Mouse (Mus musculus) embryonic facial prominence, embryonic 14.5 days (tissue): ENCODE measurements at regions not wholly inside any gene's neighbourhood (a gene's known extent, or its start where the extent isn't known, plus 50 kb on each side); places are given as distances from the start of the nearest gene placed in this dataset.

Source experiments
- ATAC-seq: fragments of 200-750 bp; cut with Nextera tagmentation; 2 replicates; pipeline ENCODE4 v1.8.0; 2017; ENCODE audit warnings: low read depth, moderate number of reproducible peaks, moderate TSS enrichment
- DNase-seq: peaks from one replicate; pipeline ENCODE4 v3.0.0-alpha.2; 2015; ENCODE audit warnings: low spot score
- H3K27ac ChIP-seq: fragments of 300-500 bp; sonication (generic); replicated peaks from 2 replicates; pipeline ENCODE4 v1.5.1; 2014; ENCODE audit warnings: low read depth, mild to moderate bottlenecking, low read length, moderate library complexity
- H3K27me3 ChIP-seq: fragments of 300-500 bp; sonication (generic); replicated peaks from 2 replicates; pipeline ENCODE4 v1.6.1; 2014; ENCODE audit warnings: low read length; ENCODE audit not compliant: control insufficient read depth, insufficient read depth
- H3K36me3 ChIP-seq: fragments of 300-500 bp; sonication (generic); 2 replicates; pipeline ENCODE4 v1.6.1; 2014; ENCODE audit warnings: low read length, mixed read lengths; ENCODE audit not compliant: control insufficient read depth, insufficient read depth
- H3K4me1 ChIP-seq: fragments of 300-500 bp; sonication (generic); 2 replicates; pipeline ENCODE4 v1.6.1; 2014; ENCODE audit warnings: antibody characterized with exemption, low read length; ENCODE audit not compliant: control insufficient read depth, insufficient read depth
- H3K4me2 ChIP-seq: fragments of 300-500 bp; sonication (generic); 2 replicates; pipeline ENCODE4 v1.6.1; 2014; ENCODE audit warnings: low read depth, mild to moderate bottlenecking, low read length, moderate library complexity, mixed read lengths
- H3K4me3 ChIP-seq: fragments of 300-500 bp; sonication (generic); 2 replicates; pipeline ENCODE4 v1.5.1; 2014; ENCODE audit warnings: low read depth, mild to moderate bottlenecking, low read length
- H3K9ac ChIP-seq: fragments of 300-500 bp; sonication (generic); 2 replicates; pipeline ENCODE4 v1.6.1; 2014; ENCODE audit warnings: low read depth, mild to moderate bottlenecking, low read length, moderate library complexity, mixed read lengths
- H3K9me3 ChIP-seq: fragments of 300-500 bp; sonication (generic); 2 replicates; pipeline ENCODE4 v1.6.1; 2016; ENCODE audit warnings: low read length; ENCODE audit not compliant: control insufficient read depth
- WGBS: fragments of 180-500 bp; shearing (Covaris S2); extraction: QIAGEN DNeasy Blood & Tissue Kit; methylation state at CpG from one replicate; pipeline ENCODE4 v1.1.7; 2014; 5-methylcytosine and 5-hydroxymethylcytosine counted together

GRCm38 (mm10) chr5:41206462-41206861 lies 501.5 kb downstream of the Rab28 start:
- no peak for ATAC-seq

GRCm38 (mm10) chr5:41204417-41204816 lies 503.5 kb downstream of the Rab28 start:
- no peak for ATAC-seq
- Histone ChIP-seq H3K36me3 (no peaks in the 10 kb centered on the region), H3K4me3 (no peak overlapping the region), H3K27me3 (no peaks in the 10 kb centered on the region), H3K4me2 (no peak overlapping the region), H3K9me3 (no peaks in the 10 kb centered on the region), H3K4me1 (no peaks in the 10 kb centered on the region), H3K9ac (no peak overlapping the region), H3K27ac (no peak overlapping the region)
- peak; percentile 17 for DNase-seq

More at GRCm38 (mm10) chr5:41206462-41206861, 501.5 kb downstream of the Rab28 start:
- H3K4me1 ChIP-seq = no peaks in the 10 kb centered on the region
- no peak overlapping the region for H3K9ac ChIP-seq
- DNase-seq = no peak
- H3K9me3 ChIP-seq = no peaks in the 10 kb centered on the region
- H3K36me3 ChIP-seq = no peaks in the 10 kb centered on the region
- H3K4me2 ChIP-seq = no peak overlapping the region
- no peak overlapping the region for H3K4me3 ChIP-seq
- H3K27me3 ChIP-seq = no peaks in the 10 kb centered on the region
- no peak overlapping the region for H3K27ac ChIP-seq
- WGBS = 76% methylated on average over 3 of the region's 3 CpGs

- Histone ChIP-seq H3K36me3 (no peaks in the 10 kb centered on the region), H3K27ac (no peak overlapping the region), H3K4me2 (no peak overlapping the region), H3K4me3 (no peak overlapping the region), H3K4me1 (no peaks in the 10 kb centered on the region), H3K9me3 (no peaks in the 10 kb centered on the region), H3K9ac (no peak overlapping the region), H3K27me3 (no peaks in the 10 kb centered on the region)
- no peak for ATAC-seq
- WGBS = 57% methylated on average over 5 of the region's 5 CpGs
- DNase-seq = no peak
Observed at GRCm38 (mm10) chr5:41187193-41187592, 520.8 kb downstream of the Rab28 start.

DNA sequence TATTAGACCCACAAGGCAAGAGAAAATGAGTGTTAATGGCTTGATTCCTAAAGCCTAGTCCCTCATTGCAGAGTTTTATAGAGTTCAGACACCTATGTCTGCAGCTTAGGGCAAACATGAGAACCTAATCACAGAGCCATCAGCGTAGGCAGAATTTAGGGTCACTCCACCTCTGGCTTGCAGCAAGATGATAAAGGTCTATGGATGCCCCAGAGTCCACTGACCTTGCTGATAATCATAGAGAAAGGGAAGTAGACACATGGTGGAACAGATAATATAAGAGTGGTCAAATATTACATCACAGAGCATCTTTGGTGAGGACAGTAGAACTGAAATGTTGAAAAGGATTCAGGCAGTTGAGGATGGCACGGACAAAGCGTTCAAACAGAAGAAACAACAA lies 530.7 kb downstream of the Rab28 start:
- no peak for DNase-seq
- Histone ChIP-seq H3K27ac (no peak overlapping the region), H3K4me1 (no peaks in the 10 kb centered on the region), H3K27me3 (no peaks in the 10 kb centered on the region), H3K36me3 (no peaks in the 10 kb centered on the region), H3K4me3 (no peak overlapping the region), H3K9ac (no peak overlapping the region), H3K9me3 (no peaks in the 10 kb centered on the region), H3K4me2 (no peak overlapping the region)
- WGBS = 88% methylated on average over 3 of the region's 3 CpGs
- ATAC-seq = no peak

GRCm38 (mm10) chr5:41165870-41166626 lies 541.9 kb downstream of the Rab28 start:
- H3K36me3 ChIP-seq = no peaks in the 10 kb centered on the region
- DNase-seq = peak; percentile 31
- H3K9ac ChIP-seq = no peak overlapping the region
- H3K4me3 ChIP-seq = no peak overlapping the region
- no peaks in the 10 kb centered on the region for H3K9me3 ChIP-seq
- H3K4me2 ChIP-seq = no peak overlapping the region
- no peaks in the 10 kb centered on the region for H3K4me1 ChIP-seq
- no peak for ATAC-seq
- 50% methylated on average over 14 of the region's 14 CpGs for WGBS
- no peak overlapping the region for H3K27ac ChIP-seq
- no peaks in the 10 kb centered on the region for H3K27me3 ChIP-seq

- Histone ChIP-seq H3K27ac (no peak overlapping the region), H3K4me3 (no peak overlapping the region), H3K4me2 (no peak overlapping the region), H3K9ac (no peak overlapping the region), H3K27me3 (no peaks in the 10 kb centered on the region), H3K9me3 (no peaks in the 10 kb centered on the region), H3K36me3 (no peaks in the 10 kb centered on the region), H3K4me1 (no peaks in the 10 kb centered on the region)
- DNase-seq = peak; percentile 82
- WGBS = 21% methylated on average over 5 of the region's 5 CpGs
- no peak for ATAC-seq
Observed at GRCm38 (mm10) chr5:41125050-41125449, 582.9 kb downstream of the Rab28 start.

DNA sequence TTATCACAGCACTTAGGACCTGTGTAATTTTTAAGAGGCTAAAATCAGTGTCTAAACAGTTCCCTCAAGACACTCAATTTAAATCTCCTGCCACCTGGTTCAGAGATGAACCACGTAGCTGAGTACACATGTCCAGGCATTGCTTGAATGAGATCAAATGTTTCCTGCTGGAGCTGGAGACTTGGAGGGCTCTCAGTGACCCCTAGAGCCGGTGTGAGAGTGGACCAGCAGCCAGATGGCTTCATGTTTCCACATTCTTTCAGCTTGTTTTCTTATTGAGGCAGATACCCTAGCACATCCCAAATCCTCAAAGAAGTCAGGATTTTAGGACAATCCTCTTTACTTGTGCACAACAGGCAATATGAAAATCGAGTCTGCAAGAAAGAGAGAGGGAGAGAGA lies 590.3 kb downstream of the Rab28 start:
- no peaks in the 10 kb centered on the region for H3K36me3 ChIP-seq
- H3K4me1 ChIP-seq = no peaks in the 10 kb centered on the region
- H3K4me3 ChIP-seq = no peak overlapping the region
- ATAC-seq (no peak), DNase-seq (no peak)
- no peak overlapping the region for H3K4me2 ChIP-seq
- 31% methylated on average over 3 of the region's 3 CpGs for WGBS
- H3K9ac ChIP-seq = no peak overlapping the region
- H3K27ac ChIP-seq = no peak overlapping the region
- H3K27me3 ChIP-seq = no peaks in the 10 kb centered on the region
- H3K9me3 ChIP-seq = no peaks in the 10 kb centered on the region

GRCm38 (mm10) chr5:41087773-41088172 lies 620.2 kb downstream of the Rab28 start:
- Histone ChIP-seq H3K9me3 (no peaks in the 10 kb centered on the region), H3K9ac (no peak overlapping the region), H3K4me1 (no peaks in the 10 kb centered on the region), H3K27ac (no peak overlapping the region), H3K27me3 (no peaks in the 10 kb centered on the region), H3K4me3 (no peak overlapping the region), H3K36me3 (no peaks in the 10 kb centered on the region), H3K4me2 (no peak overlapping the region)
- DNase-seq = no peak
- WGBS = 31% methylated on average over 5 of the region's 5 CpGs
- ATAC-seq = no peak

GRCm38 (mm10) chr5:41076412-41076811 lies 631.5 kb downstream of the Rab28 start:
- Histone ChIP-seq H3K27ac (no peak overlapping the region), H3K4me3 (no peak overlapping the region), H3K4me2 (no peak overlapping the region), H3K27me3 (no peaks in the 10 kb centered on the region), H3K9ac (no peak overlapping the region), H3K36me3 (no peaks in the 10 kb centered on the region), H3K4me1 (no peaks in the 10 kb centered on the region), H3K9me3 (no peaks in the 10 kb centered on the region)
- DNase-seq (no peak), ATAC-seq (no peak)
- 82% methylated on average over 2 of the region's 2 CpGs for WGBS
